Mouse (Mus musculus) layer of hippocampus, adult 9-11 months (tissue): ENCODE results near the gene Asap2.

ENCODE experiments used
- DNase-seq: peaks from one replicate; pipeline ENCODE4 v3.0.0; 2022

Asap2 gene

GRCm38 (mm10) chr12:21168149-21168548 is 177.9 kb downstream of the Asap2 start:
- DNase-seq = no peak

- DNase-seq = no peak
Measured at GRCm38 (mm10) chr12:21171776-21172490, 181.7 kb downstream of the Asap2 start.

- DNase-seq = no peak
Measured at GRCm38 (mm10) chr12:21173847-21174412, 183.7 kb downstream of the Asap2 start.

GRCm38 (mm10) chr12:21176399-21176798 is 186.1 kb downstream of the Asap2 start:
- DNase-seq = no peak

GRCm38 (mm10) chr12:21177123-21177698 is 187.0 kb downstream of the Asap2 start:
- no peak for DNase-seq

GRCm38 (mm10) chr12:21180091-21180490 is 189.8 kb downstream of the Asap2 start:
- DNase-seq = no peak

- no peak for DNase-seq
Measured at GRCm38 (mm10) chr12:21182786-21183185, 192.5 kb downstream of the Asap2 start.

- no peak for DNase-seq
Measured at GRCm38 (mm10) chr12:21183321-21183720, 193.1 kb downstream of the Asap2 start.

- DNase-seq = no peak
Measured at GRCm38 (mm10) chr12:21186145-21186544, 195.9 kb downstream of the Asap2 start.

- DNase-seq = no peak
Measured at GRCm38 (mm10) chr12:21188880-21189279, 198.6 kb downstream of the Asap2 start.

- no peak for DNase-seq
Measured at GRCm38 (mm10) chr12:21191546-21191945, 201.3 kb downstream of the Asap2 start.

GRCm38 (mm10) chr12:21195497-21195896 is 205.2 kb downstream of the Asap2 start:
- DNase-seq = no peak

- no peak for DNase-seq
Measured at GRCm38 (mm10) chr12:21196420-21196819, 206.2 kb downstream of the Asap2 start.

GRCm38 (mm10) chr12:21200613-21201012 is 210.4 kb downstream of the Asap2 start:
- no peak for DNase-seq

GRCm38 (mm10) chr12:21201485-21202269 is 211.4 kb downstream of the Asap2 start:
- DNase-seq = peak; percentile 26

GRCm38 (mm10) chr12:21204701-21205312 is 214.5 kb downstream of the Asap2 start:
- DNase-seq = peak; percentile 43

- no peak for DNase-seq
Measured at GRCm38 (mm10) chr12:21205799-21206198, 215.5 kb downstream of the Asap2 start.

- DNase-seq = no peak
Measured at GRCm38 (mm10) chr12:21207422-21207821, 217.2 kb downstream of the Asap2 start.

GRCm38 (mm10) chr12:21208172-21208795 is 218.0 kb downstream of the Asap2 start:
- DNase-seq = no peak

- no peak for DNase-seq
Measured at GRCm38 (mm10) chr12:21209273-21209672, 219.0 kb downstream of the Asap2 start.

GRCm38 (mm10) chr12:21212876-21213275 is 222.6 kb downstream of the Asap2 start:
- DNase-seq = no peak

- no peak for DNase-seq
Measured at GRCm38 (mm10) chr12:21214551-21215165, 224.4 kb downstream of the Asap2 start.
